Mouse (Mus musculus): ENCODE data around the gene Olfr561. TPM values are rescaled to one million over a fixed set of nuclear protein-coding genes. Genes with fewer than 3 reads are reported as not detected.

Olfr561 gene
- polyA plus RNA-seq (2015; fragmentation: Nextera tagmentation; extraction: Ambion mirVana): not detected in 2 replicates

DNA sequence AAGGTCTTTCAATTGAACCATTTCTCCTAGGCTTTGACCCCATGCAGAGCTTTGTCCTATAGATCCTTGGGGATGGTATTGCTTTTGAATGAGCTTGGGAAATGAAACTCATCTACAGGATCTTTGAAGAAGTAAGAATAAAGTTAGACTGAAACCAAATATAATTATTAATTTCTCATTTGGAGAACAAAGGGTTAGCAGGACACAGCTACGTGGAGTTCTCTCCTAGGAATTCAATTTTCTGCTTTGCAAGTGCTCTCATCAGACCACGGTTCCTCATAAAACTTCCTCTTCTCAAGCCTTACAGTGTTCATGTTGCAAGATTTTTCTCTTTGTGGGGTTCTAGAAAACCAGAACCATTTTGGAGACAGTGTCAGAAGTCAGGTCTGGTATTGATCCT lies at the start of gene Olfr561:
Olfr561 (plus strand) TSS at position 301 of the 400 bp plus-strand sequence.
- WGBS (ENCODE audit: insufficient replicate concordance): 30% methylated on average over 2 of the region's 2 CpGs
- H3K9me3 ChIP-seq (ENCODE audit: low read length): no peaks in the 10 kb centered on the region
- H3K36me3 ChIP-seq (replicated peaks; ENCODE audit: insufficient read depth, low read length): no peaks in the 10 kb centered on the region
- DNase-seq (no peak), ATAC-seq (no peak)
- TF ChIP-seq CTCF (IDR thresholded peaks at IDR 0.05; ENCODE audit: low read depth): no peak
- TF ChIP-seq EP300 (IDR thresholded peaks at IDR 0.05; ENCODE audit: low read depth): no peak
- no peak within 1 kb of the TSS for H3K4me2 ChIP-seq (ENCODE audit: low read depth, low read length)
- no peaks in the 10 kb centered on the region for H3K27me3 ChIP-seq (ENCODE audit: insufficient read depth, low read length)
- H3K4me1 ChIP-seq (ENCODE audit: insufficient read depth): no peaks in the 10 kb centered on the region
- no peak within 1 kb of the TSS for H3K9ac ChIP-seq (replicated peaks)
- H3K4me3 ChIP-seq (ENCODE audit: low read depth, low read length): no peak within 1 kb of the TSS
- no peak within 1 kb of the TSS for H3K27ac ChIP-seq (ENCODE audit: low read depth)

DNA sequence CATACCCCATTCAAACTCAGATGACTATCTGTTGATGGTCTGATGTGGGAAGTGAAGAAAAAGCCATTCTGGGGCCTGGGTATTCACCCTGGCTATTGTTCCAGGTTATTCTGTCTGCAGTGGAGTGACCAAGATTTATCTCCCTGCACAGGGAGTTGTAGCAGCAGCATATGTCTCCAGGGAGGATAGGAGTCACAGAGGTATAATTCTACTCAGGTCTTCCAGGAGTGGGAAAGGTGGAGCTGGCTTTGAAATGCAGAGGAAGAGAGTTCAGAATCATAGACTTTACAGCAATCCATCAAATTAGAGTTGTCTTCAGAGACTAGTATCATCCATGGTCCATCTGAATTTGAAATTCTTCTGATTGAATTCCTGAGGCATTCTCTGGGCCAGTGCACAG lies 43.6 kb upstream of the Olfr561 start, which contains the start of gene Olfr559:
Olfr559 (minus strand) TSS at position 101 of the 400 bp plus-strand sequence.
- H3K27me3 ChIP-seq (ENCODE audit: insufficient read depth, low read length): no peaks in the 10 kb centered on the region
- H3K36me3 ChIP-seq (replicated peaks; ENCODE audit: insufficient read depth, low read length): no peaks in the 10 kb centered on the region
- H3K4me2 ChIP-seq (ENCODE audit: low read depth, low read length): no peak within 1 kb of the TSS
- no peaks in the 10 kb centered on the region for H3K4me1 ChIP-seq (ENCODE audit: insufficient read depth)
- TF ChIP-seq EP300 (IDR thresholded peaks at IDR 0.05; ENCODE audit: low read depth) (no peak), CTCF (IDR thresholded peaks at IDR 0.05; ENCODE audit: low read depth) (no peak)
- no peak within 1 kb of the TSS for H3K27ac ChIP-seq (ENCODE audit: low read depth)
- DNase-seq: no peak
- H3K9ac ChIP-seq (replicated peaks): no peak within 1 kb of the TSS
- no peaks in the 10 kb centered on the region for H3K9me3 ChIP-seq (ENCODE audit: low read length)
- H3K4me3 ChIP-seq (ENCODE audit: low read depth, low read length): no peak within 1 kb of the TSS
- ATAC-seq: no peak

- Histone ChIP-seq H3K27me3 (ENCODE audit: insufficient read depth, low read length) (no peaks in the 10 kb centered on the region), H3K9me3 (ENCODE audit: low read length) (no peaks in the 10 kb centered on the region), H3K36me3 (replicated peaks; ENCODE audit: insufficient read depth, low read length) (no peaks in the 10 kb centered on the region), H3K4me2 (ENCODE audit: low read depth, low read length) (no peak overlapping the region), H3K4me1 (ENCODE audit: insufficient read depth) (no peaks in the 10 kb centered on the region; the same call in 1 of the 2 replicates), H3K27ac (ENCODE audit: low read depth) (no peak overlapping the region), H3K9ac (replicated peaks) (no peak overlapping the region), H3K4me3 (ENCODE audit: low read depth, low read length) (no peak overlapping the region)
- DNase-seq (no peak), ATAC-seq (no peak)
- 53% methylated on average over 1 of the region's 1 CpGs for WGBS (ENCODE audit: insufficient replicate concordance)
- TF ChIP-seq CTCF (IDR thresholded peaks at IDR 0.05; ENCODE audit: low read depth): no peak
- no peak for TF ChIP-seq EP300 (IDR thresholded peaks at IDR 0.05; ENCODE audit: low read depth)
These were observed 37.2 kb upstream of the Olfr561 start for GRCm38 (mm10) chr7:102733793-102734192.

GRCm38 (mm10) chr7:102737705-102738104 lies 33.3 kb upstream of the Olfr561 start:
- WGBS (ENCODE audit: insufficient replicate concordance): 32% methylated on average over 2 of the region's 2 CpGs
- Histone ChIP-seq H3K4me3 (ENCODE audit: low read depth, low read length) (no peak overlapping the region), H3K36me3 (replicated peaks; ENCODE audit: insufficient read depth, low read length) (no peaks in the 10 kb centered on the region), H3K9ac (replicated peaks) (no peak overlapping the region), H3K9me3 (ENCODE audit: low read length) (no peaks in the 10 kb centered on the region), H3K27me3 (ENCODE audit: insufficient read depth, low read length) (no peaks in the 10 kb centered on the region), H3K4me2 (ENCODE audit: low read depth, low read length) (no peak overlapping the region), H3K27ac (ENCODE audit: low read depth) (no peak overlapping the region), H3K4me1 (ENCODE audit: insufficient read depth) (no peaks in the 10 kb centered on the region; the same call in 1 of the 2 replicates)
- TF ChIP-seq CTCF (IDR thresholded peaks at IDR 0.05; ENCODE audit: low read depth) (no peak), EP300 (IDR thresholded peaks at IDR 0.05; ENCODE audit: low read depth) (no peak)
- DNase-seq (no peak), ATAC-seq (no peak)

- TF ChIP-seq EP300 (IDR thresholded peaks at IDR 0.05; ENCODE audit: low read depth) (no peak), CTCF (IDR thresholded peaks at IDR 0.05; ENCODE audit: low read depth) (no peak)
- H3K27ac ChIP-seq (ENCODE audit: low read depth): no peak overlapping the region
- no peak overlapping the region for H3K4me3 ChIP-seq (ENCODE audit: low read depth, low read length)
- no peak overlapping the region for H3K4me2 ChIP-seq (ENCODE audit: low read depth, low read length)
- 11% methylated on average over 1 of the region's 1 CpGs for WGBS (ENCODE audit: insufficient replicate concordance)
- ATAC-seq: no peak
- H3K27me3 ChIP-seq (ENCODE audit: insufficient read depth, low read length): no peaks in the 10 kb centered on the region
- no peak for DNase-seq
- H3K36me3 ChIP-seq (replicated peaks; ENCODE audit: insufficient read depth, low read length): no peaks in the 10 kb centered on the region
- H3K9me3 ChIP-seq (ENCODE audit: low read length): no peaks in the 10 kb centered on the region
- H3K4me1 ChIP-seq (ENCODE audit: insufficient read depth): no peaks in the 10 kb centered on the region
- no peak overlapping the region for H3K9ac ChIP-seq (replicated peaks)
These were observed 18.9 kb upstream of the Olfr561 start for GRCm38 (mm10) chr7:102752086-102752485.

- ATAC-seq (no peak), DNase-seq (no peak)
- H3K36me3 ChIP-seq (replicated peaks; ENCODE audit: insufficient read depth, low read length): no peaks in the 10 kb centered on the region
- H3K4me2 ChIP-seq (ENCODE audit: low read depth, low read length): no peak within 1 kb of the TSS
- no peaks in the 10 kb centered on the region for H3K9me3 ChIP-seq (ENCODE audit: low read length)
- no peak within 1 kb of the TSS for H3K27ac ChIP-seq (ENCODE audit: low read depth)
- TF ChIP-seq CTCF (IDR thresholded peaks at IDR 0.05; ENCODE audit: low read depth) (no peak), EP300 (IDR thresholded peaks at IDR 0.05; ENCODE audit: low read depth) (no peak)
- WGBS (ENCODE audit: insufficient replicate concordance): 73% methylated on average over 4 of the region's 4 CpGs
- H3K4me1 ChIP-seq (ENCODE audit: insufficient read depth): no peaks in the 10 kb centered on the region
- H3K4me3 ChIP-seq (ENCODE audit: low read depth, low read length): no peak within 1 kb of the TSS
- no peak within 1 kb of the TSS for H3K9ac ChIP-seq (replicated peaks)
- no peaks in the 10 kb centered on the region for H3K27me3 ChIP-seq (ENCODE audit: insufficient read depth, low read length)
These were observed 11.8 kb upstream of the Olfr561 start, which contains the start of the genes Olfr560 and Olfr78 for GRCm38 (mm10) chr7:102759266-102759665. Gene Olfr560 (minus strand): TSS chr7:102759366. Gene Olfr78 (minus strand): TSS chr7:102759471.

DNA sequence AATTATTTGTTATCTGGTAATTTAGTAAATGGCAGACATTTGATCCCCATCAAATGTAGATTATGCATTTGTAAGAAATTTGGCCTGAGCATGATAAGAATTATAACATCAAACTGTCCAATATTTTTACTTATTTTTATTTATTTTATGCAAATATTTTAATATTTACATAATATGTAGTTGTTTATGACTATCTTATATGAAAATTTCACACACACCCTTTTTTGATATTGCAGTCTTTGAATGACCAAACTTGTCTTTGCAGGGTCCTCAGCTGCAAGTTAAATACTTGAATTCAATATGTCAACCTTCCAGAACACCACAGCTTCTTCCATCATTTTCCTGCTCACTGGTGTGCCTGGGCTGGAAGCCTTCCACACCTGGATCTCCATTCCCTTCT lies 32.2 kb downstream of the Olfr561 start, which contains the start of gene Olfr564:
Olfr564 (plus strand) TSS at position 301 of the 400 bp plus-strand sequence.
- H3K9ac ChIP-seq (replicated peaks): no peak within 1 kb of the TSS
- H3K27me3 ChIP-seq (ENCODE audit: insufficient read depth, low read length): no peaks in the 10 kb centered on the region
- no peaks in the 10 kb centered on the region for H3K9me3 ChIP-seq (ENCODE audit: low read length)

More for the DNA sequence above, 32.2 kb downstream of the Olfr561 start, which contains the start of gene Olfr564:
- no peak for TF ChIP-seq EP300 (IDR thresholded peaks at IDR 0.05; ENCODE audit: low read depth)
- TF ChIP-seq CTCF (IDR thresholded peaks at IDR 0.05; ENCODE audit: low read depth): no peak
- no peak within 1 kb of the TSS for H3K27ac ChIP-seq (ENCODE audit: low read depth)
- no peak for DNase-seq
- no peak within 1 kb of the TSS for H3K4me3 ChIP-seq (ENCODE audit: low read depth, low read length)
- no peaks in the 10 kb centered on the region for H3K36me3 ChIP-seq (replicated peaks; ENCODE audit: insufficient read depth, low read length)
- no peaks in the 10 kb centered on the region for H3K4me1 ChIP-seq (ENCODE audit: insufficient read depth)
- H3K4me2 ChIP-seq (ENCODE audit: low read depth, low read length): no peak within 1 kb of the TSS
- no peak for ATAC-seq

Other genes starting within 250 kb of the Olfr561 start
- gene Olfr547, start 236.5 kb upstream of the Olfr561 start, polyA plus RNA-seq (2015; fragmentation: Nextera tagmentation; extraction: Ambion mirVana): not detected in 2 replicates
- gene Olfr548-ps1, start 230.3 kb upstream of the Olfr561 start, polyA plus RNA-seq (2015; fragmentation: Nextera tagmentation; extraction: Ambion mirVana): not detected in 2 replicates
- not detected in 2 replicates for gene Olfr549, start 221.4 kb upstream of the Olfr561 start, polyA plus RNA-seq (2015; fragmentation: Nextera tagmentation; extraction: Ambion mirVana)
- 0.42 and 0.64 TPM in 2 replicates for gene Trim21, start 205.7 kb upstream of the Olfr561 start, polyA plus RNA-seq (2015; fragmentation: Nextera tagmentation; extraction: Ambion mirVana)
- not detected in 2 replicates for gene Olfr550, start 199.8 kb upstream of the Olfr561 start, polyA plus RNA-seq (2015; fragmentation: Nextera tagmentation; extraction: Ambion mirVana)
- not detected in 2 replicates for gene Olfr551, start 179.3 kb upstream of the Olfr561 start, polyA plus RNA-seq (2015; fragmentation: Nextera tagmentation; extraction: Ambion mirVana)
- gene Olfr552, start 173.5 kb upstream of the Olfr561 start, polyA plus RNA-seq (2015; fragmentation: Nextera tagmentation; extraction: Ambion mirVana): not detected in 2 replicates
- gene Olfr553, start 153.0 kb upstream of the Olfr561 start, polyA plus RNA-seq (2015; fragmentation: Nextera tagmentation; extraction: Ambion mirVana): not detected in 2 replicates
- not detected in 2 replicates for gene Olfr554, start 132.8 kb upstream of the Olfr561 start, polyA plus RNA-seq (2015; fragmentation: Nextera tagmentation; extraction: Ambion mirVana)
- gene Olfr555, start 112.4 kb upstream of the Olfr561 start, polyA plus RNA-seq (2015; fragmentation: Nextera tagmentation; extraction: Ambion mirVana): not detected in 2 replicates
- gene Olfr556, start 106.3 kb upstream of the Olfr561 start, polyA plus RNA-seq (2015; fragmentation: Nextera tagmentation; extraction: Ambion mirVana): not detected in 2 replicates
- 1.4 and 1.7 TPM in 2 replicates for gene Trim68, start 83.9 kb upstream of the Olfr561 start, polyA plus RNA-seq (2015; fragmentation: Nextera tagmentation; extraction: Ambion mirVana)
- not detected in 2 replicates for gene Olfr557, start 75.3 kb upstream of the Olfr561 start, polyA plus RNA-seq (2015; fragmentation: Nextera tagmentation; extraction: Ambion mirVana)
- gene Olfr558, start 69.0 kb upstream of the Olfr561 start, polyA plus RNA-seq (2015; fragmentation: Nextera tagmentation; extraction: Ambion mirVana): 0.04 TPM in 1 of 2 replicates, not detected in the other
- gene Olfr33, start 52.2 kb upstream of the Olfr561 start, polyA plus RNA-seq (2015; fragmentation: Nextera tagmentation; extraction: Ambion mirVana): not detected in 2 replicates
- gene Olfr559, start 43.7 kb upstream of the Olfr561 start, polyA plus RNA-seq (2015; fragmentation: Nextera tagmentation; extraction: Ambion mirVana): not detected in 2 replicates
- not detected in 2 replicates for gene Olfr560, start 11.9 kb upstream of the Olfr561 start, polyA plus RNA-seq (2015; fragmentation: Nextera tagmentation; extraction: Ambion mirVana)
- 0.04 TPM in 1 of 2 replicates, not detected in the other for gene Olfr78, start 11.8 kb upstream of the Olfr561 start, polyA plus RNA-seq (2015; fragmentation: Nextera tagmentation; extraction: Ambion mirVana)
- not detected in 2 replicates for gene Olfr564, start 32.3 kb downstream of the Olfr561 start, polyA plus RNA-seq (2015; fragmentation: Nextera tagmentation; extraction: Ambion mirVana)
- not detected in 2 replicates for gene Olfr566, start 87.5 kb downstream of the Olfr561 start, polyA plus RNA-seq (2015; fragmentation: Nextera tagmentation; extraction: Ambion mirVana)
- not detected in 2 replicates for gene Olfr568, start 105.9 kb downstream of the Olfr561 start, polyA plus RNA-seq (2015; fragmentation: Nextera tagmentation; extraction: Ambion mirVana)
- gene Olfr569, start 119.7 kb downstream of the Olfr561 start, polyA plus RNA-seq (2015; fragmentation: Nextera tagmentation; extraction: Ambion mirVana): not detected in 2 replicates
- gene Olfr570, start 123.4 kb downstream of the Olfr561 start, polyA plus RNA-seq (2015; fragmentation: Nextera tagmentation; extraction: Ambion mirVana): not detected in 2 replicates
- gene Olfr571, start 146.3 kb downstream of the Olfr561 start, polyA plus RNA-seq (2015; fragmentation: Nextera tagmentation; extraction: Ambion mirVana): not detected in 2 replicates
- gene Olfr572, start 153.2 kb downstream of the Olfr561 start, polyA plus RNA-seq (2015; fragmentation: Nextera tagmentation; extraction: Ambion mirVana): not detected in 2 replicates
- gene Olfr573-ps1, start 171.4 kb downstream of the Olfr561 start, polyA plus RNA-seq (2015; fragmentation: Nextera tagmentation; extraction: Ambion mirVana): not detected in 2 replicates
- not detected in 2 replicates for gene Olfr574, start 177.2 kb downstream of the Olfr561 start, polyA plus RNA-seq (2015; fragmentation: Nextera tagmentation; extraction: Ambion mirVana)
- not detected in 2 replicates for gene Olfr575, start 187.6 kb downstream of the Olfr561 start, polyA plus RNA-seq (2015; fragmentation: Nextera tagmentation; extraction: Ambion mirVana)
- gene Olfr576, start 191.4 kb downstream of the Olfr561 start, polyA plus RNA-seq (2015; fragmentation: Nextera tagmentation; extraction: Ambion mirVana): not detected in 2 replicates
- not detected in 2 replicates for gene Olfr577, start 204.7 kb downstream of the Olfr561 start, polyA plus RNA-seq (2015; fragmentation: Nextera tagmentation; extraction: Ambion mirVana)
- gene Olfr578, start 218.1 kb downstream of the Olfr561 start, polyA plus RNA-seq (2015; fragmentation: Nextera tagmentation; extraction: Ambion mirVana): not detected in 2 replicates